Mouse (Mus musculus) embryonic facial prominence, embryonic 15.5 days (tissue): ENCODE measurements around the gene Mief1. TPM values are rescaled to one million over a fixed set of nuclear protein-coding genes. Genes with fewer than 3 reads are reported as not detected.

ENCODE experiments used
- ATAC-seq: fragments of 200-750 bp; cut with Nextera tagmentation; 2 replicates; pipeline ENCODE4 v1.8.0; 2017; ENCODE audit warnings: low read depth, moderate TSS enrichment; ENCODE audit not compliant: insufficient number of reproducible peaks, low FRiP score, low TSS enrichment
- H3K27ac ChIP-seq: fragments of 300-500 bp; sonication (generic); replicated peaks from 2 replicates; pipeline ENCODE4 v1.5.1; 2015; ENCODE audit warnings: mild to moderate bottlenecking, inconsistent platforms
- H3K27me3 ChIP-seq: fragments of 300-500 bp; sonication (generic); 2 replicates; pipeline ENCODE4 v1.6.1; 2015; ENCODE audit warnings: inconsistent platforms
- H3K36me3 ChIP-seq: fragments of 300-500 bp; sonication (generic); 2 replicates; pipeline ENCODE4 v1.6.1; 2015; ENCODE audit warnings: mild to moderate bottlenecking, inconsistent platforms
- H3K4me1 ChIP-seq: fragments of 300-500 bp; sonication (generic); 2 replicates; pipeline ENCODE4 v1.6.1; 2015; ENCODE audit warnings: inconsistent platforms
- H3K4me2 ChIP-seq: fragments of 300-500 bp; sonication (generic); replicated peaks from 2 replicates; pipeline ENCODE4 v1.6.1; 2015; ENCODE audit warnings: mild to moderate bottlenecking, inconsistent platforms
- H3K4me3 ChIP-seq: fragments of 300-500 bp; sonication (generic); replicated peaks from 2 replicates; pipeline ENCODE4 v1.5.1; 2015; ENCODE audit warnings: mild to moderate bottlenecking, inconsistent platforms
- H3K9ac ChIP-seq: fragments of 300-500 bp; sonication (generic); 2 replicates; pipeline ENCODE4 v1.6.1; 2015; ENCODE audit warnings: inconsistent platforms
- H3K9me3 ChIP-seq: fragments of 300-500 bp; sonication (generic); replicated peaks from 2 replicates; pipeline ENCODE4 v1.6.1; 2016; ENCODE audit warnings: inconsistent platforms
- WGBS: fragments of 180-500 bp; shearing (Covaris S2); methylation state at CpG from one replicate; pipeline ENCODE4 v1.1.7; 2015; 5-methylcytosine and 5-hydroxymethylcytosine counted together
- polyA plus RNA-seq: library from polyadenylated mRNA; unstranded; fragments of >200 nt; fragmentation: Nextera tagmentation; extraction: Ambion mirVana; gene quantifications from 2 replicates; pipeline ENCODE4 v1.2.1, GENCODE M21; 2015

Mief1 gene
- polyA plus RNA-seq, 1 experiment from 2014 or later = 27.8 TPM

DNA sequence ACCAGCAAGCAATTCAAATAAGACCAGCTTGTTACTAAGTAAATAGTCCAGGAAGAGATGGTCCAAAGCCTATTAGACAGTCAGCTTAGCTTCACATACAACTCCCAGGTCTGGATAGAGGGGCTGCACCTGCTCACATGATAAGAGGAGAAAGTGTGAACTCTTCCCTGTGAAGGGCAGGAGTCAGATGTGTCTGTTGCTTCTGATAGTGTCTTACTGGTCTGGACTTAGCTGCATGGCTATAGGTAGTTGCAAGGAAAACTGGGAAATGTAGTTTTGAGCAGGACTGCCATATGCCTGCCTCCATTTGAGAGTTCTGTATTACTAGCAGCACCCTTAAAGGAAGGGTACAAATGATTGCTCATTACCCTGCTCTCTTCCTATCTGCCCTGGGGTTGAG is 20.1 kb upstream of the Mief1 start:
- Histone ChIP-seq H3K36me3 (peaks cover 12% of the 10 kb centered on the region), H3K4me3 (no peak overlapping the region), H3K27ac (no peak overlapping the region), H3K9me3 (no peaks in the 10 kb centered on the region), H3K27me3 (no peaks in the 10 kb centered on the region), H3K4me2 (no peak overlapping the region), H3K9ac (no peak overlapping the region), H3K4me1 (no peaks in the 10 kb centered on the region)
- no peak for ATAC-seq

DNA sequence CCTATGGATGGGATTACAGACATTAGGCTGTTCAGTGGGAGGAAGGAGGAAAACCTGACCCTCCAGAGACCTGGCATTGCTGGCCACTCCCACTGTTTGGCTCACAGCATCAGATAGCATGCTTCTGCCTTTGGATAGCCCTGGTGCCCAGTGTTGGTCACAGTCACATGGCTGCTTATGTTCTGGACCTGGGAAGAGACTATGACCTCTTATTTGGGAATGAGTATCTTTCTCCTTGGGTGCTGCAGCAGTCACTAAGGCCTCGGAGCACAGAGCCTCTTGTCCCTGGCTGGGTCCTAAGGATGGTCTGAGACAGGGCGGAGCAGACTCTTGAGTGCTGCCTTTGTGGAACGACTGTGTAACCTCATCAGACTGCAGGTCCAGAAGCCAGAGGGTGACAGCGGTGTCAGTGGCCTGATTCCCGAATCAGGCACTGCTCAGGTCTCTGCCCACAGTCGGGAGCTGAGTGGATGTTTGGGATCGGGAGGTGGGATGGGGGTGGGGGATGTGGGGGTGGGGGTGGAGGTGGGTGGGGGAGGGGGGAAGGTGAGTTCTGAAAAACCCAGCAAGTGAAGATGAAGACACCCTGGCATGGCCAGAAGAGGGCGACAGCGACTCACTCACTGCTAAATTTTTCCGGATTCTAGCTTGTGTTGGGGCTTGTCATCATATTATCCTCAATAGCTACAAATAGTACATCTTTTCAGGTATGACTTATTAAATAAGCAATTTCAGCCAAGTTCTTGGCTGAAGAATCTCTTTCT is 17.9 kb upstream of the Mief1 start:
- Histone ChIP-seq H3K4me1 (peaks cover 6% of the 10 kb centered on the region; the same call in 1 of the 2 replicates), H3K9ac (no peak overlapping the region), H3K27me3 (no peaks in the 10 kb centered on the region), H3K9me3 (no peaks in the 10 kb centered on the region), H3K4me3 (no peak overlapping the region), H3K27ac (no peak overlapping the region), H3K36me3 (peaks cover 12% of the 10 kb centered on the region), H3K4me2 (no peak overlapping the region)
- no peak for ATAC-seq
- WGBS = 19% methylated on average over 10 of the region's 10 CpGs

DNA sequence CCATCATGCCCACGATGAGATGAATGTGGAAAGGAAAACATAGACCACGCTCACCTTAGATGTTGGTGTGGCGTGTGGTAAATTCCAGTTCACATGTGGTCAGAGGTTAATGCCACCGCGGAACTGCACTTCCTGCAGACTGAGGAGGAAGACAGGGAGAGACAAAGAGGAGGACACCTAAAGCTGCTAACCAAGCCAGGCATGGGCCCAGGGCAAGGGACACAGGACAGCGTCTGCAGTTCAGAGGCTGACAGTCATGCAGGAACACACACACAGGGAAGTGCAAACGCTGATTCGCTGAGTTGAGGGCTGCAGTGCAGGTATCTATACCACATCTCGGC is 17.4 kb upstream of the Mief1 start:
- H3K4me1 ChIP-seq = peaks cover 6% of the 10 kb centered on the region; the same call in 1 of the 2 replicates
- H3K36me3 ChIP-seq = peaks cover 10% of the 10 kb centered on the region
- H3K27ac ChIP-seq = no peak overlapping the region
- no peak for ATAC-seq
- no peak overlapping the region for H3K9ac ChIP-seq
- H3K27me3 ChIP-seq = no peaks in the 10 kb centered on the region
- WGBS = 51% methylated on average over 9 of the region's 9 CpGs
- H3K9me3 ChIP-seq = no peaks in the 10 kb centered on the region
- no peak overlapping the region for H3K4me2 ChIP-seq
- H3K4me3 ChIP-seq = no peak overlapping the region

DNA sequence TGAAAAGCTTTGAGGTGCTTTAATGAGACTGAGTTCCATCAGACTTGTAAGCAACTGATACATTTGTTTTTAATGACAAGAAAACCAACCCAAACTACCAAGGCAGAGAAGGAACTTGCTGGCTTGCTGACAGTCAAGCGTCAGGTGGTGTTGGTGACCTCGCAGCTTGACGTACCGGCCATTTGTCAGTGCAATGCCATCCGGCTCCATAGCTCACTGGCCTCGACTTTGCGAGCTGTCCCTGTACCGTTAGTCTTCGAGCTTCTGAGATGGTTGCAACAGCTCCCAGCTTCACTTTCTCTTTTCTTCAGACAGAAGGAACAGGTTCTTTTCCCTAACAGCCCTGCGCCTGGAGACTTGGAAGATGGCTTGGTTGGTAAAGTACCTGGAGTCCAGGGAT is 16.3 kb upstream of the Mief1 start:
- H3K4me1 ChIP-seq = peaks cover 6% of the 10 kb centered on the region; the same call in 1 of the 2 replicates
- H3K4me3 ChIP-seq = no peak overlapping the region
- H3K27ac ChIP-seq = no peak overlapping the region
- no peak overlapping the region for H3K9ac ChIP-seq
- no peaks in the 10 kb centered on the region for H3K27me3 ChIP-seq
- H3K4me2 ChIP-seq = no peak overlapping the region
- H3K36me3 ChIP-seq = no peaks in the 10 kb centered on the region
- 88% methylated on average over 10 of the region's 10 CpGs for WGBS
- no peak for ATAC-seq
- H3K9me3 ChIP-seq = no peaks in the 10 kb centered on the region

DNA sequence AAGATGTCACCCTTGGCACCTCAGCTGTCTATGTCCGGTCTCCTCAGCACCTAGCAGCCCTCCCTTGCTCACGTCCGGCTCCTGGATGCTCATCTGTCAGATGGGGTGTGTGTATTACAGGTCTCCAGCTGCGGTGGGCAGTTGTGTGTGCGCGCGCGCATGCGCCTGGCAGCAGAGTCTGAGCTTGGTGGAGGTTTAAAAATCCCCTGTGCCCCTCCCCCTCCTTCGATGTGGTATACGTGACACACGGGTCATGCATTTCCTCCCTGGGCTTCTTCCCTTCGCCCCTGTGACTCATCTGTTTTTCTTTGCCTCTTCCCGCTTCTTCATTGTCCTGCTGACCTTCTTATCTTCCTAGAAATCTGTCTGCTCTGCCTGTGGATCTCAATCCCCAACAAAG is 14.6 kb upstream of the Mief1 start:
- H3K4me3 ChIP-seq = no peak overlapping the region
- no peaks in the 10 kb centered on the region for H3K36me3 ChIP-seq
- no peaks in the 10 kb centered on the region for H3K9me3 ChIP-seq
- no peak for ATAC-seq
- WGBS = 32% methylated on average over 14 of the region's 14 CpGs
- H3K4me1 ChIP-seq = peaks cover 6% of the 10 kb centered on the region; the same call in 1 of the 2 replicates
- no peak overlapping the region for H3K4me2 ChIP-seq
- no peak overlapping the region for H3K9ac ChIP-seq
- H3K27me3 ChIP-seq = no peaks in the 10 kb centered on the region
- no peak overlapping the region for H3K27ac ChIP-seq

DNA sequence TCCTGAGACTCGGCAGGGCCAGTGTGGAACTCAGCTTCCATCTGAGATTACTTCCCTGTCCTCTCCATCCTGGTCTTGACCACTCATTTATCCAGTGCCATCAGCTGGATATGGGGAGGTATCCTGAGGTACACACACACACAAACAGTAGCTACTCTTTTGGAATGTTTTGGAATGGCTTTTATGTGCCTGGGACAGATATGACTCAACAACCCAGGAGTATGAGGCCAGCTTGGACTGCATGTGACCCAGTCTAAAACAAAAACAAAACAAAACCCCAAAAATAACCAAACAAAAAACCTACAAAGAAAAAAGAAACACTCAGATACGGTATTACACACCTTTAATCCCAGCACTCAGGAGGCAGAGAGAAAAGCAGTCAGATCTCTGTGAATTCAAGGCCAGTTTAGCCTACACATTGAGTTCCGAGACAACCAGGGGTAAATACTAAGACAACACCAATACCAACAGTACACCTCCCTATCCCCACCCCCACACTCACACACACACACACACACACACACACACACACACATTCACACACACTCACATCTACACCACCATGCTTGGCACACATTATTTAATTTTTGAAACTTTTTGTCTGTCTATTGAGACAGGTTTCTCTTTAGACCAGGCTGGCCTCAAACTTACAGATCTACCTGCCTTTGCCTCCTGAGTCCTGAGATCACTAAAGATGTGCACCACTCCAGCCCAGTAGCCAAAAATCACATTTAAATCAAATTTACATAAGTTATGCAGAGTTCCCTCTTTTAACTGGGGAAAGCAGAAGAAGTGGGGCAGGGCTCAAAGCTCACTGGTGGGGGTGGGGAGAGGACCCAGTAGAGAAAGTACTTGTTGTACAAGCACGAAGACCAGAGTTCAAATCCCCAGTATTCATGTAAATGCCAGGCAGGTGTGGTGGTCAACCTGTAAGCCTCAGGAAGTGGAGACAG is 13.8 kb upstream of the Mief1 start:
- no peak overlapping the region for H3K9ac ChIP-seq
- no peak overlapping the region for H3K4me2 ChIP-seq
- no peak overlapping the region for H3K27ac ChIP-seq
- ATAC-seq = no peak
- H3K27me3 ChIP-seq = no peaks in the 10 kb centered on the region
- 54% methylated on average over 4 of the region's 4 CpGs for WGBS
- H3K4me3 ChIP-seq = no peak overlapping the region
- no peaks in the 10 kb centered on the region for H3K36me3 ChIP-seq
- H3K9me3 ChIP-seq = no peaks in the 10 kb centered on the region
- H3K4me1 ChIP-seq = peaks cover 6% of the 10 kb centered on the region; the same call in 1 of the 2 replicates

DNA sequence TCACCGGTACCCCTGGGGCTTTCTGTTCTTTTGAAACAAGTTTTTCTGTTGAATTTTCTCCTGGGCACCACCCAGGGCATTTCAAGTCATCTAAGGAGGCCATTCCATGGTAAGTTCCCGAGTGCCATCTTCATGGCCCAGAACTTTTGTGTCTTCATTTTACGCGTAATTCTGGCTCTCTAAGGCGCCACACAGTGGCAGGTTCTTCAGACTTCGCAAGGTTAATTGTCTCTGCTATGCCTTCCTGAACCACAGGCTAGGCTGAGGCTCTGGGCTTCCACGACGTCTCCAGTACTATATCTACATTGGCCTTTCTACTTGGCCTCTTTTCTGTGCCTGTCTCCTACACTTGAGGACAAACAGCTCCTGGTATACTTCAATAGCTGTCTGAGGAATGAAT is 12.8 kb upstream of the Mief1 start:
- Histone ChIP-seq H3K9ac (no peak overlapping the region), H3K4me2 (no peak overlapping the region), H3K9me3 (no peaks in the 10 kb centered on the region), H3K27me3 (no peaks in the 10 kb centered on the region), H3K4me1 (peaks cover 6% of the 10 kb centered on the region; the same call in 1 of the 2 replicates), H3K4me3 (no peak overlapping the region), H3K27ac (no peak overlapping the region), H3K36me3 (no peaks in the 10 kb centered on the region)
- WGBS = 68% methylated on average over 8 of the region's 8 CpGs
- ATAC-seq = no peak

DNA sequence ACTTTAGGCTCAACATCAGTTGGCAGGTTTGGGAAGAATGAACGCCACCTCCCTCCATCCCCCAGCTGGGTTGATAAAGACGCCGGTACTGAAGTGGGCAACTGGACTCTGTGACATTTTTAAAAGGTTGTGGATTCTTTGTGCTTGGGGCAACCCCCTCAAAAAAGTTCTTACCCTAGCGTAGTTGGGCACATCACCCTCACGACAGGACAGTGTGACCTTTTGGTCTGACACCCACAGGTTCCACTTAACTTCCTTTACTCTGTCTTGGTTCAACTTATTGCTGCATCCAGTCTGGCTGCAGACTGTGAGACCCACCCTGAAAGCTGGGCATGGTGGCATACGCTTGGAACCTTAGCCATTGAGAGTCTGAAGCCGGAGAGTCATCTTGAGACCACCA is 10.1 kb upstream of the Mief1 start:
- H3K27me3 ChIP-seq = no peaks in the 10 kb centered on the region
- H3K4me1 ChIP-seq = peaks cover 6% of the 10 kb centered on the region; the same call in 1 of the 2 replicates
- H3K36me3 ChIP-seq = no peaks in the 10 kb centered on the region
- no peaks in the 10 kb centered on the region for H3K9me3 ChIP-seq
- no peak overlapping the region for H3K4me2 ChIP-seq
- H3K4me3 ChIP-seq = no peak overlapping the region
- no peak overlapping the region for H3K9ac ChIP-seq
- ATAC-seq = no peak
- 88% methylated on average over 7 of the region's 7 CpGs for WGBS
- H3K27ac ChIP-seq = no peak overlapping the region

DNA sequence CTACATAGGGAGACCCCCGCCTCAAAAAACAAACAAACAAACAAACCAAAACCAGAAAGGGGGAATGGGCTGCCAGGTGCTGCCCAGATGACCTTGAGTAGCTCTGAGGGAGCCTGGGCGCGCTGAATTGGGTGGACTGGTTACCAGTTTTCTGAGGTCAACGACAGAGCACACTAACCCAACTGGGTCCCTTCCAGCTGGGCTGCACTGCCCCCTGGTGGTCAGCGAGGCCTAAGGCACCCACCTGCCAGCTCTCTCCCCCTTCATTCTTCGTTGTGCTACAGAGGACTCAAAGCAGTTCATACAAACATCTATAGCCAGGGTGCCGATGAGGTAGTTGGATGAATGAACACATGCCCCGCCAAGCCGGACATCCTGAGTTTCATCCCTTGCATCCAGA is 8.6 kb upstream of the Mief1 start:
- H3K4me1 ChIP-seq = no peaks in the 10 kb centered on the region
- no peak overlapping the region for H3K27ac ChIP-seq
- no peaks in the 10 kb centered on the region for H3K36me3 ChIP-seq
- no peak overlapping the region for H3K4me2 ChIP-seq
- no peaks in the 10 kb centered on the region for H3K27me3 ChIP-seq
- H3K9ac ChIP-seq = no peak overlapping the region
- no peak overlapping the region for H3K4me3 ChIP-seq
- whole genome bisulfite sequencing = 20% methylated on average over 9 of the region's 9 CpGs
- no peak for ATAC-seq
- no peaks in the 10 kb centered on the region for H3K9me3 ChIP-seq

DNA sequence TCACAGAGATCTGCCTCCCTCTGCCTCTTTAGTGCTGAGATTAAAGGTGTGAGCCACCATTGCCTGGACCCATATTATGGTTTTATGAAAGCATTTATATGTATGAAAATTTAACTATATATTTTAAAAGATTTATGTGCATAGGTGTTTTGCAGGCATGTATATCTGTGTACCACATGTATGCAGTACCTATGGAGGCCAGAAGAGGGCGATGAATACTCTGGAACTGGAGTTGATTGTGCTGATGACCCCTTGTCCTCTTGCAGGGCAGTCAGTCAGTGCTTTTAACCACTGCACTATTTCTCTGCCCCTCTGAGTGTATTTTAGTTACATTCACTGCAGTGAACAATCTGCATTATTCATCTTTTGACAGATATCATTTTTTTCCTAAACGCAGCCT is 8.0 kb upstream of the Mief1 start:
- H3K4me2 ChIP-seq = no peak overlapping the region
- H3K9ac ChIP-seq = no peak overlapping the region
- H3K4me1 ChIP-seq = no peaks in the 10 kb centered on the region
- H3K4me3 ChIP-seq = no peak overlapping the region
- 46% methylated on average over 2 of the region's 2 CpGs for WGBS
- no peaks in the 10 kb centered on the region for H3K9me3 ChIP-seq
- H3K27me3 ChIP-seq = no peaks in the 10 kb centered on the region
- no peaks in the 10 kb centered on the region for H3K36me3 ChIP-seq
- no peak overlapping the region for H3K27ac ChIP-seq
- ATAC-seq = no peak

DNA sequence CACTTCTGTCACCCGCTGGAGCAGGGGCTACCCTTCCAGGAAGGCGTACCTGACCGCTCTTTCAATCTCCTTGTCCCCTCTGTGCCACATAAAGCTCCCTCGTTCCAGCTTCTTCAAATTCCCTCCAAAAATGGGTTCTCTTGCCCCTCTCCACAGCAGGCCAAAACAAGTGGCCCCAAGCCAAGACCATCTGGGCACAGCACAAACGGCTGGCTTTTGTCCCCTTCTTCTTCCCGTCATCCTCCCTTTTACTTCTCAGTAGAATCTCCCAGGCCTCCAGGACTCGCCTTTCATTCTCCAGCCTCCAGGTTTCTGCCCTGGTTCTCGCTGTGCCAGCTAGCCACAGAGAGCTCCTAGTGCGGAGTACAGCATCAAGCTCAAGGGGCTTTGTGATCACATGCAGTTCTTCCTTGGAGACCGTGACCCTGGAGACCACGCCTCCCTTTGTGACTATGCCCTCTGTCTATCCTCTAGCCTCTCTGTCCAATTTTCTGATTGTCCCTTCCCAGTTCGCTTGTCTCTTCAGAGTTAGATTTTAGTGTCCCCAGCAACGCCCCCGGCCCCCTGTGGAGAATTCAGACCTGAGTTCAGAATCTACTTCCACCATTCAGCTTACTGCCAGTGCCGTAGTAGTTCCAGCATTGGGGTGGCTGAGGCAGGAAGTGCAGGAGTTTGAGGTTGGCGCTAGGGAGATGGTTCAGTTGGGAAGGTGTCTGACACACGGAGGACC is 5.6 kb upstream of the Mief1 start:
- ATAC-seq = no peak
- Histone ChIP-seq H3K4me2 (no peak overlapping the region), H3K27ac (no peak overlapping the region), H3K9me3 (no peaks in the 10 kb centered on the region), H3K4me1 (peaks cover 2% of the 10 kb centered on the region; the same call in 1 of the 2 replicates), H3K36me3 (no peaks in the 10 kb centered on the region), H3K27me3 (no peaks in the 10 kb centered on the region), H3K9ac (no peak overlapping the region), H3K4me3 (no peak overlapping the region)
- 78% methylated on average over 17 of the region's 17 CpGs for WGBS
